Mouse (Mus musculus): ENCODE results near the gene Klk12.

The Klk12 gene

GRCm38 (mm10) chr7:43768597-43768996, at the start of gene Klk12:
Klk12 (plus strand) TSS chr7:43768897.
- no peak for DNase-seq (ENCODE audit: low read depth, low spot score)
- H3K27me3 ChIP-seq (ENCODE audit: control insufficient read depth, insufficient read depth, low read length, poor library complexity, severe bottlenecking) = no peaks in the 10 kb centered on the region
- no peaks in the 10 kb centered on the region for H3K36me3 ChIP-seq (ENCODE audit: control insufficient read depth, insufficient read depth, low read length, poor library complexity, severe bottlenecking)

GRCm38 (mm10) chr7:43747788-43748187, 20.9 kb upstream of the Klk12 start:
- no peaks in the 10 kb centered on the region for H3K36me3 ChIP-seq (ENCODE audit: control insufficient read depth, insufficient read depth, low read length, poor library complexity, severe bottlenecking)
- DNase-seq (ENCODE audit: low read depth, low spot score) = no peak
- no peaks in the 10 kb centered on the region for H3K27me3 ChIP-seq (ENCODE audit: control insufficient read depth, insufficient read depth, low read length, poor library complexity, severe bottlenecking)

DNA sequence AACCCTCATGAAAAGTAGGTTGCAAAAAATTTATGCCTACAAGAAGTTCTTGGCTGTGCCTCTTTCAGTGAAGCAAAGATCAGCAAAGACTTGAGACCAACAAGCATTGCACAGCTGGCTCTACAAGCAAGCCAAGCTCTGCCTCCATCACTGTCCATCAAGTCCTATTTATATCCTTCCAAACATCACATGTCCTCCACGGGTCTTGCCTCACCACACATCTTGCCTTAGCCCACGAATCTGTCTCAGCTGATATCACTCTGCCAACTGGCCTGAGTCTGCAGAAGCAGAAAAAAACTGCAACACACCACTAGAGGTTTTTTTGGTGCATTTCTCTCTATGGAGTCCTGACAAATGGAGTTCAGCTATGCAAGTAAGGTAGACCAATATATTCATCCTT, 15.9 kb upstream of the Klk12 start:
- Histone ChIP-seq H3K36me3 (ENCODE audit: control insufficient read depth, insufficient read depth, low read length, poor library complexity, severe bottlenecking) (no peaks in the 10 kb centered on the region), H3K27me3 (ENCODE audit: control insufficient read depth, insufficient read depth, low read length, poor library complexity, severe bottlenecking) (no peaks in the 10 kb centered on the region)
- DNase-seq (ENCODE audit: low read depth, low spot score) = no peak

GRCm38 (mm10) chr7:43766484-43766883, 2.2 kb upstream of the Klk12 start:
- no peaks in the 10 kb centered on the region for H3K36me3 ChIP-seq (ENCODE audit: control insufficient read depth, insufficient read depth, low read length, poor library complexity, severe bottlenecking)
- no peaks in the 10 kb centered on the region for H3K27me3 ChIP-seq (ENCODE audit: control insufficient read depth, insufficient read depth, low read length, poor library complexity, severe bottlenecking)
- DNase-seq (ENCODE audit: low read depth, low spot score) = no peak

DNA sequence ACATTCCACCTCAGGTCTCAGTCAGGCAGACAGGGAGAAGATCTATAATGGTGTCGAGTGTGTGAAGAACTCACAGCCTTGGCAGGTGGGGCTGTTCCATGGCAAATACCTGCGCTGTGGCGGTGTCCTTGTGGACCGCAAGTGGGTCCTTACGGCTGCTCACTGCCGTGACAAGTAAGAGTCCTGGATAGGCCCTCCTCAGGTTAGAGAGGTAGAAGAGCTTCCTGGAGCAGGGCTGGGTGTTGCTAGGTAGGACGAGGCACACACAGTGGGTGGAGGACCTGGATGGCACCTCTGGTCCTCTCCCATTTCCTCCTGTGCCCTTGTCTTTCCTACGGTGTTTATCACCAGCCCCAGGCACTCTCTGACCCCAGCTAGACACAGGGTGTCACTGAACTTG, 939 bp downstream of the Klk12 start:
- Histone ChIP-seq H3K27me3 (ENCODE audit: control insufficient read depth, insufficient read depth, low read length, poor library complexity, severe bottlenecking) (no peaks in the 10 kb centered on the region), H3K36me3 (ENCODE audit: control insufficient read depth, insufficient read depth, low read length, poor library complexity, severe bottlenecking) (no peaks in the 10 kb centered on the region)
- DNase-seq (ENCODE audit: low read depth, low spot score) = no peak

GRCm38 (mm10) chr7:43770701-43771100, 2.0 kb downstream of the Klk12 start:
- Histone ChIP-seq H3K36me3 (ENCODE audit: control insufficient read depth, insufficient read depth, low read length, poor library complexity, severe bottlenecking) (no peaks in the 10 kb centered on the region), H3K27me3 (ENCODE audit: control insufficient read depth, insufficient read depth, low read length, poor library complexity, severe bottlenecking) (no peaks in the 10 kb centered on the region)
- no peak for DNase-seq (ENCODE audit: low read depth, low spot score)

GRCm38 (mm10) chr7:43771916-43772315, 3.2 kb downstream of the Klk12 start:
- no peaks in the 10 kb centered on the region for H3K36me3 ChIP-seq (ENCODE audit: control insufficient read depth, insufficient read depth, low read length, poor library complexity, severe bottlenecking)
- DNase-seq (ENCODE audit: low read depth, low spot score) = no peak

DNA sequence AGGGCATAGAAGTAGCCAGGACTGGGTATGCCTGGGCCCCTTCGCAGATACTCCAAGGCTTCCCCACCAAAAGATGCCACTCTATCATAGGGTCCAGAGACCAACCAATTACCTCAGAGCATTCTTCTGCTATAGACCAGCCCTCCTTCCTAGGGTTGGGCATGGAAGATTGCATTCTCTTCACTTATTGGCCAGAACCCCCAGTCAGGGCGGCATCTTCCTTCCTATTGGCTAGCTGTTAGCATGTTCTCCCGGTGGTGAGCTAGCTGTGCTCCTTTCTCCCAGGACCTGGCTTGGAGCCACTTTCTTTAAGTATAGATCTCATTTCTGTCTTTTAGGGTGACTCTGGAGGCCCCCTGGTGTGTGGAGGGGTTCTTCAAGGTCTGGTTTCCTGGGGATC, 4.2 kb downstream of the Klk12 start:
- DNase-seq (ENCODE audit: low read depth, low spot score) = no peak

More at GRCm38 (mm10) chr7:43771916-43772315, 3.2 kb downstream of the Klk12 start:
- H3K27me3 ChIP-seq (ENCODE audit: control insufficient read depth, insufficient read depth, low read length, poor library complexity, severe bottlenecking) = no peaks in the 10 kb centered on the region

DNA sequence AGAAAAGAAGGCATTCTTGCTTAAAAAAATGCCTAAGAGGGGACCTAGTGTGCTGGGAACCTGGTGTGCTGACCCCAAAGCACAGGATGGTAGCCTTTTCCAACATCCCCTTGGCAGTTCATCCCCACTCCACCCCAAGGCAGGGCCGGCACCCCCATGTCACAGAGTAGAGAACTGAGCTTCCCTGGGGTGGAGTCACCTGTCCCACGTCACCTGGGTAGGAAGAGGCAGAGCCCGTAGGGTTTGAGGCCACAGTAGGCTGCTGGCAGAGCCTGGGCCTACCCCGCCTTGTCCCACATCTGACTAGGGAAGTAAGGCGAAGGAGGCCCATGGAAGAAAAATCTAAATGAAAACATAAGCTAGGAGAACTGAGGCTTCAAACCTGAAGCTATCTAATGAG, 5.7 kb downstream of the Klk12 start, which contains the start of gene Klk11:
Klk11 (plus strand) TSS at position 241 of the 400 bp plus-strand sequence.
- Histone ChIP-seq H3K36me3 (ENCODE audit: control insufficient read depth, insufficient read depth, low read length, poor library complexity, severe bottlenecking) (no peaks in the 10 kb centered on the region), H3K27me3 (ENCODE audit: control insufficient read depth, insufficient read depth, low read length, poor library complexity, severe bottlenecking) (no peaks in the 10 kb centered on the region)
- DNase-seq (ENCODE audit: low read depth, low spot score) = no peak

More for the DNA sequence above, 4.2 kb downstream of the Klk12 start:
- Histone ChIP-seq H3K27me3 (ENCODE audit: control insufficient read depth, insufficient read depth, low read length, poor library complexity, severe bottlenecking) (no peaks in the 10 kb centered on the region), H3K36me3 (ENCODE audit: control insufficient read depth, insufficient read depth, low read length, poor library complexity, severe bottlenecking) (no peaks in the 10 kb centered on the region)

- Histone ChIP-seq H3K27me3 (ENCODE audit: control insufficient read depth, insufficient read depth, low read length, poor library complexity, severe bottlenecking) (no peaks in the 10 kb centered on the region), H3K36me3 (ENCODE audit: control insufficient read depth, insufficient read depth, low read length, poor library complexity, severe bottlenecking) (no peaks in the 10 kb centered on the region)
- DNase-seq (ENCODE audit: low read depth, low spot score) = no peak
Measured at GRCm38 (mm10) chr7:43774802-43775201, 6.1 kb downstream of the Klk12 start.

DNA sequence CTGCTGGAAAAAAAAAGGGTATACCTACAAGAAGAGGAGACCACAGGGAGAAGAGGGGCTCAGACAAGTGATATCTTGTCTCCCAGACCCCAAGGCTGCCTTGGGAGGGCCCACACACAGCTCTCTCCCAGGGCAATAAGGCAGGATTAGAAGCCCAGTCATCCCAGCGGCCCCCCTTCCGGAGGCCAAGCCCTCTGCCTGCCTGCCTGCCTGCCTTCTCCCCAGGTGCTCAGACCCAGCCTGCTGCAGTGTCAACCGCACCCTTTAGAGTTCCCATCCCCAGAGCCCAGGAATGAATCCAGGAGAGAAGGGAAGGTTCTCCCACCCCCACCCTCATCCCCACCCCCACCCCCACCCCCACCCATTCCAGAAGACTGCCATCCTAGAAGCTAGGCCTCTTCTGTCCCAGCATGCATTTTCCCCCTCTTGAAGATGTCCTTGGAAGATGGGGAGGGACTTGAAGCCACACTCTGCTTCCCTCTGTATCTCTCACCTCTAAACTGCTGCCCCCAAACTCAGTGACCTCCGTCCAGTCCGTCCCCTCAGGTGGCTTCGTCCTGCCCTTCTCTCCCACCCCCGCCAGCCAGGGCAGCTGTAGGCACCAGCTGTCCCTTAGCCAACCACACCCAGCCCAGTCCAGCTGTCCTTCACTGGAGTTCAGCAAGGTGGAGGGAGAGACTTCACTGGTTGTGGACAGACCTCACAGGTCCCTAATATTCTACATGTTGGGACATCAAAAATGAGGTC, 6.8 kb downstream of the Klk12 start:
- no peaks in the 10 kb centered on the region for H3K27me3 ChIP-seq (ENCODE audit: control insufficient read depth, insufficient read depth, low read length, poor library complexity, severe bottlenecking)
- H3K36me3 ChIP-seq (ENCODE audit: control insufficient read depth, insufficient read depth, low read length, poor library complexity, severe bottlenecking) = no peaks in the 10 kb centered on the region
- DNase-seq (ENCODE audit: low read depth, low spot score) = no peak

- Histone ChIP-seq H3K36me3 (ENCODE audit: control insufficient read depth, insufficient read depth, low read length, poor library complexity, severe bottlenecking) (no peaks in the 10 kb centered on the region), H3K27me3 (ENCODE audit: control insufficient read depth, insufficient read depth, low read length, poor library complexity, severe bottlenecking) (no peaks in the 10 kb centered on the region)
- DNase-seq (ENCODE audit: low read depth, low spot score) = no peak
Measured at GRCm38 (mm10) chr7:43776506-43776905, 7.8 kb downstream of the Klk12 start.

GRCm38 (mm10) chr7:43777423-43777822, 8.7 kb downstream of the Klk12 start:
- DNase-seq (ENCODE audit: low read depth, low spot score) = no peak
- H3K36me3 ChIP-seq (ENCODE audit: control insufficient read depth, insufficient read depth, low read length, poor library complexity, severe bottlenecking) = no peaks in the 10 kb centered on the region
- H3K27me3 ChIP-seq (ENCODE audit: control insufficient read depth, insufficient read depth, low read length, poor library complexity, severe bottlenecking) = no peaks in the 10 kb centered on the region

DNA sequence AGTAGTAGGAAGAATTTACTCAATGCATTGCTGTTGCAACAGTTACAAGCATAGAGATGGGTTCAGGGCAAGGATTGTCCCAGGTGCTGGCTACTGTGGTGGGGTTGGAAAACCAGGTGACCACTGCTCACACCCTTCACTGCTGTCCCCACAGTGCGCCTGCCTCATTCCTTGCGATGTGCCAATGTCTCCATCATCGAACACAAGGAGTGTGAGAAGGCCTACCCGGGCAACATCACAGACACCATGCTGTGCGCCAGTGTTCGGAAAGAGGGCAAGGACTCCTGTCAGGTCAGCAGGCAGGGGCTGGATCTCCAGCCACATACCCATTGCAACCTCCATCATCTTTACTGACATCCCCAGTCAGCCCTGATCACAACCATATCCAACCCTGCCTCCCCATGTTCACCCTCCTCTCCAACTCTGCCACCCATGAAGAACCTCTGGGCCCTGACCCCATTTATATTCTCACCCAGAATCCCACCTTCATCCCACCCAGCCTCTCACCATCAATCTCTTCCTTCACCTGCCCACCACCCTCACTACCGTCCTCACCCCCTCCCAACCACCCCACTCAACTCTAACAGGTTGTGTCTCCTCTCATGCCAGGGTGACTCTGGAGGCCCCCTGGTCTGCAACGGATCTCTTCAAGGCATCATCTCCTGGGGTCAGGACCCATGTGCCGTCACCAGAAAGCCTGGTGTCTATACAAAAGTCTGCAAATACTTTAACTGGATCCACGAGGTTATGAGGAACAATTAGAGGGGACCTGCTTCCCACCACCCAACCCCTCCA, 9.7 kb downstream of the Klk12 start:
- DNase-seq (ENCODE audit: low read depth, low spot score) = no peak
- Histone ChIP-seq H3K27me3 (ENCODE audit: control insufficient read depth, insufficient read depth, low read length, poor library complexity, severe bottlenecking) (no peaks in the 10 kb centered on the region), H3K36me3 (ENCODE audit: control insufficient read depth, insufficient read depth, low read length, poor library complexity, severe bottlenecking) (no peaks in the 10 kb centered on the region)

DNA sequence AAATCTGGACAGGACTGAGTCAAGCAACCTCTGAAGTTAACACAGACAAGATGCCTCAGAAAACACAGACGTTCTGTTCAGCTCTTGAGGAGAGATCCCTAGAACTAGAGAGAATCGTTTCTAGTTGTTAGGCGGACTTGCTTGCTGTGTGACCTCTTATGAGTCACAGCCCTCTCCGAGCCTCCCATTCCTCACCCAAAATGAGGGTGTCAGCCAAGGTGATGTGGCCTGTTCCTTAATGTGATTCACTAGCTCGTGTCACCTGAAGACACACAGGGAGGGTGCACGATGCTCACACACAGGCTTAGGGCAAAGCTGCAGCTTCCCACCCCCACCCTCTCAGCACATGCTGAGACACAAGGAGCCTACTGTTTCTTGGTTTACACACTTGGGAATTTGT, 11.5 kb downstream of the Klk12 start:
- DNase-seq (ENCODE audit: low read depth, low spot score) = no peak

More for the DNA sequence above, 11.5 kb downstream of the Klk12 start:
- H3K36me3 ChIP-seq (ENCODE audit: control insufficient read depth, insufficient read depth, low read length, poor library complexity, severe bottlenecking) = no peaks in the 10 kb centered on the region
- no peaks in the 10 kb centered on the region for H3K27me3 ChIP-seq (ENCODE audit: control insufficient read depth, insufficient read depth, low read length, poor library complexity, severe bottlenecking)
